Mouse (Mus musculus) naive thymus-derived CD4-positive, alpha-beta T cell, adult 5 months (primary cell): ENCODE results near the gene Vmn1r143. TPM values are rescaled to one million over a fixed set of nuclear protein-coding genes. Genes with fewer than 3 reads are reported as not detected.

ENCODE experiments used
- polyA plus RNA-seq: library from polyadenylated mRNA; unstranded; fragments of 100-300 nt; shearing (Covaris generic); gene quantifications from one replicate; pipeline ENCODE4 v1.2.1, GENCODE M21; 2017

Gene Vmn1r143
- polyA plus RNA-seq, result not detected

DNA sequence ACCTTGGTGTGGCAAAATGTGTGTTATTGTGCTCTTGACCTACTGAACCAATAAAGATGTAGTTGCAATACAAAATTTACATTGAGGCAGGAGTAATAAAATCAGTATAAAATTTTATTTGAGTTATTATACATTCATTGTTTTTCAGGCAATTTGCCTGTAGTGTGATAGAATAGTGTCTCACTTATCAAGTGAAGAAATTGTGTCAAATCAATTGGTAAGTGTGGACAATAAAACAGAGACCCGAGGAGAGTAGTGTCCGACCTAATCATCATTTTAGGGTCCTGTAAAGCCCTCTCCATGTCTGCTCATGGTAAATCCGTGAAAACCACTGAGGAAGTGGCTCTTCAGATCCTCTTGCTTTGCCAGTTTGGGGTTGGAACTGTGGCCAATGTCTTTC, at the start of gene Vmn1r143:
Gene Vmn1r143 (plus strand): TSS at position 301 of the 400 bp plus-strand sequence.

DNA sequence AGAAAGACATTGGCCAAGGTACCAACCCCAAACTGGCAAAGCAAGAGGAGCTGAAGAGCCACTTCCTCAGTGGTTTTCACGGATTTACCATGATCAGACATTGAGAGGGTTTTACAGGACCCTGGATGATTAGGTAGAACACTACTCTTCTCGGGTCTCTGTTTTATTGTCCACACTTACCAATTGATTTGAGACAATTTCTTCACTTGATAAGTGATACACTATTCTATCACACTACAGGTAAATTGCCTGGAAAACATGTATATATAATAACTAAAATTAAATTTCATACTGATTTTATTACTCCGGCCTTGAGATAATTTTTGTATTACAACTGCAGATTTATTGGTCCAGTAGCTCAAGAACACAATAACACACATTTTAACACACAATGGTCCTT, 25.2 kb upstream of the Vmn1r143 start, which contains the start of gene Vmn1r142:
Gene Vmn1r142 (minus strand): TSS at position 101 of the 400 bp plus-strand sequence.

DNA sequence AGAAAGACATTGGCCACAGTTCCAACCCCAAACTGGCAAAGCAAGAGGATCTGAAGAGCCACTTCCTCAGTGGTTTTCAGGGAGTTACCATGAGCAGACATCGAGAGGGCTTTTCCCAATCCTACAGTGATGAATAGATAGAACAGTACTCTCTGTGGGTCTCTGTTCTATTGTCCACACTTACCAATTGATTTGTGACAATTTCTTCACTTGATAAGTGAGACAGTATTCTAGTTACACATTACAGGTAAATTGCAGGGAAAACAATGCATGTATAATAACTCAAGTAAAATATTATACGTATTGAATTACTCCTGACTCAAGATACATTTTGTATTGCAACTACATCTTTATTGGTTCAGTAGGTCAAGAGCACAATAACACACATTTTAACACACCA, 12.0 kb downstream of the Vmn1r143 start, which contains the start of gene Gm8653:
Gene Gm8653 (minus strand): TSS at position 101 of the 400 bp plus-strand sequence.

DNA sequence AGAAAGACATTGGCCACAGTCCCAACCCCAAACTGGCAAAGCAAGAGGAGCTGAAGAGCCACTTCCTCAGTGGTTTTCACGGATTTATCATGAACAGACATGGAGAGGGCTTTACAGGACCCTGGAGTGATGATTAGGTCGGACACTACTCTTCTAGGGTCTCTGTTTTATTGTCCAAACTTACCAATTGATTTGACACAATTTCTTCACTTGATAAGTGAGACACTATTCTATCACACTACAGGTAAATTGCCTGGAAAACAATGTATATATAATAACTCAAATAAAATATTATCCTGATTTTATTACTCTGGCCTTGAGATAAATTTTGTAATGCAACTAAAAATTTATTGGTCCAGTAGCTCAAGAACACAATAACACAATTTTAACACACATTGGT, 40.2 kb downstream of the Vmn1r143 start, which contains the start of gene Gm8453:
Gene Gm8453 (minus strand): TSS at position 101 of the 400 bp plus-strand sequence.

Other genes with a start within 250 kb of the Vmn1r143 start
- not detected for gene Vmn1r137, start 194.8 kb upstream of the Vmn1r143 start, polyA plus RNA-seq
- gene Vmn1r138, start 160.5 kb upstream of the Vmn1r143 start, polyA plus RNA-seq, result not detected
- gene Gm6176, start 133.1 kb upstream of the Vmn1r143 start, polyA plus RNA-seq, result not detected
- not detected for gene Vmn1r139, start 120.3 kb upstream of the Vmn1r143 start, polyA plus RNA-seq
- gene Gm16451, start 71.1 kb upstream of the Vmn1r143 start, polyA plus RNA-seq, result not detected
- not detected for gene Gm10666, start 54.6 kb upstream of the Vmn1r143 start, polyA plus RNA-seq
- not detected for gene Vmn1r142, start 25.3 kb upstream of the Vmn1r143 start, polyA plus RNA-seq
- not detected for gene Gm8653, start 11.9 kb downstream of the Vmn1r143 start, polyA plus RNA-seq
- not detected for gene Gm8453, start 40.1 kb downstream of the Vmn1r143 start, polyA plus RNA-seq
- gene Gm4187, start 140.3 kb downstream of the Vmn1r143 start, polyA plus RNA-seq, result not detected
- gene Gm8660, start 181.7 kb downstream of the Vmn1r143 start, polyA plus RNA-seq, result not detected
- gene Vmn1r148, start 224.2 kb downstream of the Vmn1r143 start, polyA plus RNA-seq, result not detected
- not detected for gene Vmn1r149, start 248.9 kb downstream of the Vmn1r143 start, polyA plus RNA-seq